Comparison of ENCODE assay signal across 12 mouse cellular contexts in the genomic region with DNA sequence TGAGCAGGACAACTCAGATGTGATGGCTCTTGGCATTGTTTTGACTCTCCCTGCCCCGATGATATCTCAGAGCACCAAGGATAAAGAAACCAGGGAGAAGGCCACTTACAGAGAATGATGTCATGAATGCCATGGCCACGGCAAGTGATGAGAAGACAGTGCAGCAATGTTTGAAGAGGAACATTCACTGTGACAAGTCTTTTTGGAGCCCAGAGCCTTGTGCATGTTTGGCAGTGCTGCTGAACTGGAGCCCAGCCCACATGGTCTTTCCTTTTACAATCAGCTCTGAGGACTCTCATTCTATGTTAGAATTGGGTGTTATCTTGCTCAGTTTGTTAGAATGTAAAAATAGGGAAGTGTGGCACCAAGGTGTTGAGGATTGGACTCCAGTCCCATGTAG.
"Had no signal": no experiment of that assay in that cellular context is flagged by ENCODE, and none has a peak within 500 bp of the region (broad histone marks: within the 10 kb centered on the region; RNA-seq: fewer than 3 reads in every experiment).

No protein-coding gene starts in this region.

- H3K27me3 ChIP-seq: limb, embryonic 13.5 days; midbrain, embryonic 15.5 days had no signal

- H3K4me1 ChIP-seq: midbrain, embryonic 10.5 days had no signal

- H3K4me2 ChIP-seq: limb, embryonic 13.5 days; midbrain, embryonic 15.5 days had no signal

- DNase-seq: kidney, postnatal 25 days; layer of hippocampus, adult 9-11 months; lung, adult 2 months; lung, postnatal 36 days; right cerebral cortex, adult 18-20 months; right cerebral cortex, postnatal 25 days; thymus, postnatal 36 days had no signal

- H3K36me3 ChIP-seq: midbrain, embryonic 15.5 days had no signal

- H3K27ac ChIP-seq: limb, embryonic 13.5 days; liver, embryonic 14.5 days; midbrain, embryonic 10.5 days; midbrain, embryonic 15.5 days had no signal

- H3K4me3 ChIP-seq: limb, embryonic 13.5 days; midbrain, embryonic 10.5 days; midbrain, embryonic 15.5 days had no signal

- H3K9me3 ChIP-seq: limb, embryonic 13.5 days; midbrain, embryonic 10.5 days; midbrain, embryonic 15.5 days had no signal

- ATAC-seq: lung, postnatal 0 days; midbrain, embryonic 15.5 days had no signal

- H3K9ac ChIP-seq: limb, embryonic 13.5 days; midbrain, embryonic 15.5 days had no signal
